Mouse (Mus musculus) megakaryocyte progenitor cell, adult 5-6 weeks (primary cell): ENCODE results near the gene Them5. TPM values are rescaled to one million over a fixed set of nuclear protein-coding genes. Genes with fewer than 3 reads are reported as not detected.

Source experiments
- ATAC-seq: replicated peaks from 2 replicates; pipeline ENCODE4 v1.8.0; 2016; ENCODE audit warnings: mild to moderate bottlenecking, moderate TSS enrichment, inconsistent platforms; ENCODE audit not compliant: poor library complexity
- total RNA-seq, 2 experiments: library from RNA; stranded (forward) in 1 of 2; stranded (reverse) in 1 of 2; fragments of 157-497, 149-512 nt in 1 of 2; fragments of 200-1000 nt in 1 of 2; gene quantifications; 2 replicates each; pipeline versions ENCODE4 v1.2.3 to v1.2.4; 2015 to 2017

The Them5 gene
- total RNA-seq, 2 experiments from 2014 or later = not detected

DNA sequence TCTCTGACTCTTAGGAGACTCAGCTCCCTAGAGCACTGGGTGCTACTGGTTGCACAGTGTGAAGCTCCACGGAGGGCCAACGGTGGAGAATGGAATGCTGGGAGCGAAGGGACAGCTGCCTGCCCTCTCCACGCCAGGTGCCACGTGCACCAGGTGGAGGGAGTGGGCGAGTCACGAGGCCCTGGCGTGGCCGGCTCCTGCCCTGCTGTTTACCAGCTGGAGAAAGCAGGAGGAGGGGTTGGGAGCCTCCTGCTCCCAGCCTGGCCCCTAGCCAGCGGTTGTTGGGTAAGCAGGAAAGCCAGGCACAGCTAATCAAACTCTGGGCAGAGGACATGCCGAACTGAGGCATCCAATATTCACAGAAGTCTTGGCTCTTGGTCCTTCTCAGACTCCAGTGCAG lies 29.7 kb downstream of the Them5 start:
- no peak for ATAC-seq

DNA sequence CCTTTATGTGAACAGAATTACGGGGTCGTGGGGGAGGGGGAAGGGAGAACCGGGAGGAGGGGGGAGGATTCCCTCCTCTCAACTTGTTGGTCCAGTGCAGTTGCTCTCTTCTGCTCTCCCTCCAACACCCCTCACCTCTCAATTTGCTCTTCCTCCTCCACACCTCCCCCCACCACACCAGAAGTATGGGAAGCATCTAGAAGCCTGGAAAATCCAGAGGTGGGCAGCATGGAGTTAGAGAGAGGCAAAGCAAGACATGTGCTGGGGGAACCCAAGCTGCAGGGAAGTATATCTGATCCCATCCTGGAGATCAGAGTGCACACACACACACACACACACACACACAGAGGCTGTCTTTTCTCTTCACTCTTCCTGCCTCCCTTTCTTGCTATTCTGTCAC lies 30.1 kb downstream of the Them5 start:
- ATAC-seq = no peak

DNA sequence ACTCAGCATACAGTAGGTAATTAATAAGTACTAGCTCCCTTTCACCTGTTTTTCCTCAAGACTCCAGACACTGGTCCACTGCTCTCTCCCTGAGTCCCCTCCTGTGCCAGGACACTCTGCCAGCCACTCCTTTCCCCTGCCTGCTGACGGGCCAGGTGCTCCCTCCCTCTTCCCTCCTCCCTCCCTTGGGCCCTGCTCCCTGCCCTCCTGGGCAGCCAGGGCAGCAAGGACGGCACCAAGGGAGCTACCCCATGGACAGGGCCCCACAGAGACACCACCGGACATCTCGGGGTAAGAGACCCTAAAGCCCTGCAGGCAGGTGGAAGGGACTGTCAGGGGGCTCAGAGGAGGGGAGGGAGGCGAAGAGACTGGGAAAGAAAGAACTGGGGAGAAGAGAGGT lies 30.7 kb downstream of the Them5 start, which contains the start of gene Rorc:
TSS of gene Rorc (plus strand) at position 154 of the 400 bp plus-strand sequence.
- no peak for ATAC-seq

DNA sequence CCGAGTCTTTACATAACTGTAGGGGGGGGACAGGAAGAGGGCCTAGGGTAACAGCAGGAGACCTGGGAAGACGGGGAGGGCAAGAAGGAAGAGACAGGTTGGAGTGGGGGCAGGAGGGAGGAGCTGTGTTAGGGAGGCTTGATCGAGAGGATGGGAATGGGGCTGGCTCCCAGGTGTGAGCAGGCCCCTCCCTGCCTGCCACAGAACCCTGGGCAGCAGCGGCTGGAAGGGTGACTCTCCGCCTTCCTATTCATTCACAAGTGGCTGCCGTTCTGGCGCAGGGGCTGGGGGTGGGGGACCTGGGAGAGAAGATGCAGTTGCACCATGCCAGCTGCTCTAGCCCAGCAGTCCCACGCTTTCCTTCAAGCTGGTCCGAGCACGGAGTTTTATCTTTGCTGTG lies 31.2 kb downstream of the Them5 start:
- ATAC-seq = no peak

DNA sequence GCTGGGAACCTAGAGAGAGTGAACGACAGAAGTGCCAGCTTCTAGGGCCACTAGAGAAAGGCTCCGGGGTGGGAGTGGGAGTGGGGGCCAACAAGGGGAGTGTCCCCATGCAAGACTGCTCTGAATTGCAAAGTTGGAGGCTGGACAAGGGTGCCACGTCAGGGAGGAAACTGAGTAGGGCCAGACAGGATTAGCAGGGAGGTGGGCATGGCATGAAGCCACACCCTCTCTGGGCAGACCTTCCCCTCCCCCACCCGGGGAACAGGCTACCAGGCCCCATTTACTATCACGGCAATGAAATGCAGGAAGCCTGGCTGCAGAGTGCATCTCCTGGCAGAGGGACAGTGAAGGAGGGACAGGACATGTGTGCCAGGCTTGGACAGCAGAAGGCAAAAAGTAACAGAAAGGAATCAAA lies 31.7 kb downstream of the Them5 start:
- ATAC-seq = no peak

DNA sequence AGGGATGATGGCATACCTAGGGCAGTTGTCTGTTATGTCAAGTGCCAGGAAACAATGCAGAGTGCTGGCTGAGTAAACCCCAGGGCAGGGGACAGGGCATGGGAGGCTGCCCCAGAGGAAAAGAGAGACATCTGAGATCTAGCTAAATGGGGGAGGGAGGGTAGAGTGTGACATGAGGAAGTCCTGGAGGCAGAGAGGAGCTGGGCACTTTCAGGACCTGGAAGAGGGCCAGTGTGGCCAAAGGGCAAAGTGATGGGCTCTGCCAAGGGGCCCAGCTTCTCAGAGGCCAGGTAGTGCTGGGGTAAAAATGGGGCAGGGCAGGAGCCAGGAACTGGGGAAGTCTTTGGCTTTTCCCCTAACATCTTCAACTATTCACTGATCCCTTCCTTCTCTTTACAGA lies 32.7 kb downstream of the Them5 start:
- no peak for ATAC-seq

DNA sequence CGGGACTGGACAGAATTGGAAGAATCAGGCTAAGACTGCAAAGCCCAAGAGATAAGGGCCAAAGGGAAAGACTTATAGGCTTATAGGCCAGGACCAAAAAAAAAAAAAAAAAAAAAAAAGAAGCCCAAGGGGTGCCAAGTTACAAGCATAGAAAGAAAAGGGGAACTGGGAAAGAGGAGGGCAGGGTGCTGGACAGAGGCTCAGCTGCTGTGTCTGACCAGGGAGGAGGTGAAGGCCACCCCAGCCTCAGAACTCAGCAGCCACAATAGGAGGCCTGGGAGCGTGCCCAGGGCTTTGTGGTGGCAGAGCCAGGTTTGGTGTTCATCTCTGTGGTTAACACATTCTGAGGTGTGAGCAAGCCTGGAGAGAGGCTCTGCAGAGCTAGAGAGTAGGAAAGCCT lies 33.2 kb downstream of the Them5 start:
- ATAC-seq = peak; percentile 68

DNA sequence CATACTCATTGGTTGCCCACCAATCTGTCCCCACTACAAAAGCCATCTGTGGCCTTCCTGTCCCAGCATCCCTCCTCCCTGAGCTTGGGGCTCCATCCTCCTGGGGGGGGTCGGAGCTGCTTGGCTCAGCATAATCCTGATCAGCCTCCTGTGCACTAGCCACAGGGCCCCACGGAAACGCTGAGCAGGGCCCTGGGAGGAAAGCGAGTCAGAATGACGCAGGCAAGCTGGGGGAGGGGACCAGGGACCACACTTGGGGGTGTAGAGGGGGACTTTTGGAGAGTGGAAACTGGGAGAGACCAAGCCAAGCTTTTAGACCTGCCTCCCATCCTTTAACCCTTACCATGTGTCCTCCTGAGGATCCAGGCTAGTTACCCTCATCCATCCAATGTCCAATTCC lies 34.0 kb downstream of the Them5 start:
- no peak for ATAC-seq

DNA sequence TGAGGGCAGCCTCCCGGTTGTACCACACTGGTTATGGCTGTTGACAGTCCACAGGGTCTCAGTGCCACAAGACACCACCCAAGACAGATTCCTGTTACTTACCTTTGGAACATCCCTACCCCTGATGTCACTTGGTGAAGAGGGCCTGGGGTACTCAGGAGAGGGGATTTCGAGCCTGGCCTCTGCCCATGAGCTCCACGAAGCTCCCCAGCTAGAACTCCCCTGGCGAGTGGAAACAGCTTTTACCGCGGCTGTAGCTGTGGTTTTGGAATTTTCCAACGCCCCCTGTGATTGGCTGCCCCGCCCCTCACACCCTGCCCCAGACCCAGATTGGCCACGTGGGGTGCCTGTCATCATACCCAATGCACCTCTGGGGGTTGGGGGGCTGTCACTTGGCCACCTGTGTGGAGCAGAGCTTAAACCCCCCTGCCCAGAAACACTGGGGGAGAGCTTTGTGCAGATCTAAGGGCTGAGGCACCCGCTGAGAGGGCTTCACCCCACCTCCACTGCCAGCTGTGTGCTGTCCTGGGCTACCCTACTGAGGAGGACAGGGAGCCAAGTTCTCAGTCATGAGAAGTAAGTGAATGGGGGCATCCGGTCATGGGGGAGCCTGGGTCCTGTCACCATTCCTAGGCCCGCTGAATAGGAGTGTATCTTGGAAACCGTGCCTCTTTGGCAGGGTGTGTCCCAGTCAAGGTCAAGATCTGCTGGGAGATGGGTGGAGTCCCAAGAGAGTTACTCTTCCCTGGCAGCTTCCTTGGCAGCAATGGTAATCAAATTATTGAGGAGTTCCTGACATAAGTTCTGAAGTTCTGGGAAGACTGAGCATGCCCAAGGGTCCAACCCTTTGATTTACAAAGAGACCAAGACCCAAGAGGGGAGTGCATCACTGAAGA lies 35.4 kb downstream of the Them5 start:
- no peak for ATAC-seq

DNA sequence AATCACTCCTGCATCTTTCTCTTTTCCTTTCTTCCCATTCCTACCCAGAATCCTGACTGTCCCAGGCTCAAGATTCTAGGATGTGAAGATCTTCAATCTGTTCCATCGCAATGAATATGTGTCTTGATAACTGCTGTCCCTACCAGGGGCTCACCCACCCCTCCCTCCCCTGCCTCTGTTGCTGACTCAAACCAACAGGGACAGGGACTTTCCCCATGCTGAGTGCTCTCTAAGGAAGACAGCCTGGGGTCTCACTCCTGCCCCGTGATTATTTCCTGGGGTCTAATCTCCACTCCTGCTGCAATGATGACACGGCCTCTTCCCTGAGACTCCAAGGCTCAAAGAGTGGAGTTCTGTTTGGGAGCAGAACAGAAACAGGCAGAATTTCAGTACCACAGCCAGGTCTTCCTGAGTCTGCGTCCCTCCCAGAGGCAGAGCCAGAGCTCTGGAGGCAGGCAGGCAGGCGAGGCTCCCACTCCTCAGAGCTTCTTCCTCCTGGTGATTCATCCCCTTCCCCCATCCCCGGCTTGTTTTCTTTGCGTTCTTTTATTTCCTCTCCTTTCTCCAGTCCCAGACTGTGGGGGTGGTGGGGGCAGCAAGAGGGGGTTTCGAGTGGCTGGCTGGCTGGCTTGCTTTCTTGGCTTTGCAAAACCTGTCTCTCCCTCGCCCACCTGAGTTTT lies 38.1 kb downstream of the Them5 start:
- ATAC-seq = no peak

DNA sequence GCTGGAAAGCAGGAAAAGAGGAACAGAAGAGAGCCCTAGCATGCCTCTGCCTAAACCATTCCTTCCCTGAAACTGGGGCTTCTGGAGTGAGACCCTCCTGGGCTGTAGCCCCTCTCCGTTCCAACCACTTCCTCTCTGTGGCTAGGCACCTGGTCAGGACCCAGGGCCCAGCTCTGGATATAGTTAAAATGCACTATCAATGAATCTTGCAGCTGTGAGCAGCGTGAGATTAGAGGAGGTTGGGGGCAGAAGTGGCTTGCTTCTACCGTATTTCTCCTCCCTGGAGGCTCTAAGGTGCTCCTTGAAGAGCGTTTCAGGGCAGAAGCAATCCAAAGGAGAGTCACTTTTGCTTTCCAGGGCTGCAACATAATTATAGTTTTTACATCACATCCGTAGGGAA lies 40.4 kb downstream of the Them5 start:
- ATAC-seq = 0 out of 2 replicates have a peak, but pooled peaks have one; percentile 19

DNA sequence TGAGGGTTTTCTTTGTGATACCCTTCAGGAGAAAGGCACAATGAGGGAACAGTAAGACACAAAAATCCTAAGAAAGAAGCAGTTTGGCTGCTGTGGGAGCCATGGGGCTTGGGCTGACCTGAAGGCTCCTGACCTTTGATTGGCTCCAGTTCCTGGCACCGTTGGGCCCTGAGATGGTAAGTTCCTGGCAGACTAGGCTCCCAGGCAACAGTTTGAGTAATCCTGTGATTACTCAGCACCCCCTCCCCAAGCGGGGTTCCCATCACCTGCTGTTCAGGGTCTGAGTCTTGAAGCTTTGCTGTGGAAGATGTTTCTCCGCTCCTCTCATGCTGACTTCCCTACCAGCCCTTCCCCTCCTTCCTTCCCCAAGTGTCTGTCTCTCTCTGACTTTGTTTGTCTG lies 41.6 kb downstream of the Them5 start:
- no peak for ATAC-seq

DNA sequence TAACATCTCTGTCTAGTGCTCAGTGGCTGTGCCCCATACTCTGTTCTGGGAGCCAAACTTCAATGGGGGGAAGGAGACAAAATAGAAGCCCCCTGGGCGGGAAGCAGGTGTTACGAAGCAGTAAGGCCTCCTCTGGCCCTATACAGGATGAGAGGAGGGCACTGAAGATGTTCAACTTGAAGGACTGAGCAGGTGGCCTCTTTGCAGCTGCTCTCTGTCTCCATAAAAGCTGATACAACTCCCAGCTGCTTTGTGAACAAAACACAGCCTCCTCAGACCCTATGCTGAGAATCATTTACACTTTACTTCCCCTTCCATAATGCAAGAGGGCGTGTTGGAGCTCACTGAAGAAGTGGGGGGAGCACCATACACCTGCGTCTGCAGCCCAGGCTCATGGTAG lies 44.8 kb downstream of the Them5 start:
- ATAC-seq = no peak

DNA sequence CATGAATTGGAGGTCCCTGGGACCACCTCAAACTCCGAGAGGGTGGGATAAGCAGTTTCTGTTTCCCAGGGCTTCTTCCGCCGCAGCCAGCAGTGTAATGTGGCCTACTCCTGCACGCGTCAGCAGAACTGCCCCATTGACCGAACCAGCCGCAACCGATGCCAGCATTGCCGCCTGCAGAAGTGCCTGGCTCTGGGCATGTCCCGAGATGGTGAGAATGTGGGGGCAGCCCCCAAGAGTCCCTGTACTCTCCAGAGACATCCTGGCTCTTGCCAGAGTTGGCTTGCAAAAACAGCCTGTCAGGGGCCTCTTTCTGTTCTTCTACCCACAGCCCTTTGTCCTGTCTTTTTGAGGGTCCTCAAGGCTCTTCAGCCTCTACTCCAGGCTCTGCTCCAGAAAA lies 45.5 kb downstream of the Them5 start:
- no peak for ATAC-seq

DNA sequence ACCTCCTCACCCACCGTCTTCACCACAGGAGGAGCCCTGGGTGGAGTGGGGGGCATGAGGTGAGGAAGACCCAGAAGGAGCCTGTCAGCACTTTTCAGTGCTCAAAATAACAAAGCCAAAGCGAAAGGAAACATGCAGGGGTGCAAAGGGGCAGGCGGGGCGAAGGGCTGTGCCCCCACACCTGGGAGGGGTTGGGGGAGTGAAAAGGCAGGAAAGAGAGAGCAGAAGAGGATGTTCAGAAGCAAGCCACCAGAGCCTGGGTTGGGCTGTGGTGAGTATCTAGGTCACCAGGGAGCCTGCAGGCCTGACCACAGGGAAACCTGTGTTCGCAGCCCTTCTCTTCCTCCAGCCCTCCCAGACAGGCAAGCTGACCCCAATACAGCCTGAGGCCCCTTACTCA lies 46.1 kb downstream of the Them5 start:
- peak; percentile 70 for ATAC-seq

DNA sequence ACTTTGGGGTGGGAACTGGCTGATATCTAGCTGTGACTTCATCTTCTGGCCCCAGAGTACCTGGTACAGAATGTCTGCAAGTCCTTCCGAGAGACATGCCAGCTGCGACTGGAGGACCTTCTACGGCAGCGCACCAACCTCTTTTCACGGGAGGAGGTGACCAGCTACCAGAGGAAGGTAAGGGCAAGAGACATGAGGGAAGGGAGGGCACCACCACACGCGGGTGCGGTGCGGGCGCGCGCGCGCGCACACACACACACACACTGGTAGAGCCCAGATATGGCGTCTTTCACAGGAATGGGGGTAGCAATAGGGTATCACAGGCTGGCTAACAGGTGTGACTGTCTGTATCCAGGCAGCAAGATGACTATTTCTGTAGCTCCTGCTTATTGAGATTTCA lies 47.5 kb downstream of the Them5 start:
- no peak for ATAC-seq

DNA sequence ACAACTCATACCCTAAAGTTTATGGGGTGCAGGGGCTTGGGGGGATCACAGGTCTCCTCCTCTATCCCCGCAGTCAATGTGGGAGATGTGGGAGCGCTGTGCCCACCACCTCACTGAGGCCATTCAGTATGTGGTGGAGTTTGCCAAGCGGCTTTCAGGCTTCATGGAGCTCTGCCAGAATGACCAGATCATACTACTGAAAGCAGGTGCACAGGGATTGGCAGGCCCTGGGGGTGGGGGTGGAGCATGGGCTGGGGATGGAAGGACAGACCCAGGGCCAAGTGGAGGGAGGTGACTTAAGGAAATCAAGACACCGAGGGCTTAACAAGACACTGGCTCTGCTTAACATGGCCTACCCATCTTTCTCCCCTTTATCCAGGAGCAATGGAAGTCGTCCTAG lies 49.1 kb downstream of the Them5 start:
- ATAC-seq = no peak

DNA sequence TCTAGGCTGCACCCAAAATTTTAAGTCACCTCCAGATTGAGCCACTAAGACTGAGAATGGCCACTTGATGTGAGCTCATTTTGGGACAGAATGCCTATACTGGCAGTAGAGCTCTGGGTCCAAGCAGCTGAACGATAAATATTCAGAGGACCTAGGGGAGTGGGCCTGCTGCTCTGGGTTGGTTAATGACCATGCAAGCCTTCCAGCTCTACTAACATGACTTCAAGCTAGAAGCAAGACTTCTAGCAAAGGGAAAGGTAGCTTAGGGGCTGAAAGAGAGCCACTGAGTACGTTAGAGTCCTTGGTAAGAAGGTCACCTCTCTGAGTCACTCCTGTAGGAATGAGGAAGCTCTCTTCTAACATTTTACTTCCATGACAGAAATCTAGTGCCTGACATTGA lies 50.2 kb downstream of the Them5 start:
- no peak for ATAC-seq

DNA sequence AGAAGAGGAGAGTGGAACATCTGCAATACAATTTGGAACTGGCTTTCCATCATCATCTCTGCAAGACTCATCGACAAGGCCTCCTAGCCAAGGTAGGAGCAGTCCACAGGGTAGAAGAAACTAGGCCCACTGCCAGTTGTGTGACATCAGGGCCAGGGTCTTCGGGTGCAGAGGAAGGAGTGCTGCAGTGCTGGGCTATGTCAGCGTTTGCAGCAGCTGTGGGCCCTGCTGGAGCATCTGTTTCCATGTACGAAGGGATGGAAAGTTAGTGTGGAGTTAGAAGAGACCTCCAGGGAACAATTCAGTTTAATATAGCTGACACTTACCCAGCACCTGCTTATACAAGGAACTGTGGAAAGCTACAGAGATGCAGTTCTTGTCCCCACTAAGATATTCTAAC lies 51.1 kb downstream of the Them5 start:
- no peak for ATAC-seq

DNA sequence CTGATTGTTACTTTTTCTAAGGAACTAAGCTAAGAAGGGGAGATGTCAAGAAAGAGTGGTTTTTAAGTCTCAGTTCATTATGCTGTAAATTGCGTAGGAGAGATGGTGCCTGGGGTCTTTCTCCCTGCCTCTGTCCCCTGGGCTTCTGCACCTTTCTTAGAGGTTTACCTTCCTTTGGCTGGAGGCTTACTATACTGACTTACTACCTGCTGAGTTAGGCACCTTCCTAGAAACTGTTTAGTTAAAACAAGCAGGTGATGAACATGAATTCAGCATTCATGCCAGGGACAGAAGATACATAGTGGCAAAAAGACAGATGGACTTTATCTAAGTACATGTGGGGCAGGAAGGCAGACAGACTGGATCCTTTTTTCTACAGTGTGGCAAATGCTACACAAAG lies 54.4 kb downstream of the Them5 start:
- no peak for ATAC-seq

DNA sequence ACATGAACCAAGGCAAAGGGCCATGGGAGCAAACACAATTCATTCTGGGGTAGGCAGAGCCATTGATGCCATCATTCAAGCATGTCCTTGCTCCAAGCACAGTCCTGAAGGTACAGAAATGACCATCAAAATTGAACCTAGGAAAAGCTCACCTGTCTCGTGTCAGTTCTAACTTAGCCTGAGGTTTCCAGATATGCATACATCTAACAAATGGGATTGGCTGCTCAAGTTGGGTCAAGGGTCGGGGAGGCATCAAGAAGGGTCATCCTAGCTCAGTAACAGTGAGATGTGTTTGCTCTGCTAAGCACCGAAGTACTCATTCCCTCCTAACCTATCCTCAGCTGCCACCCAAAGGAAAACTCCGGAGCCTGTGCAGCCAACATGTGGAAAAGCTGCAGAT lies 55.0 kb downstream of the Them5 start:
- ATAC-seq = no peak
